Mouse (Mus musculus) right cerebral cortex, adult 18-20 months (tissue): ENCODE data around the gene Ifit2.
"Not testable (repeated sequence)": the region's sequence is repeated elsewhere in the genome, so short reads cannot be mapped to it uniquely, and the experiment has no call there.

Experiments
- DNase-seq: peaks from one replicate; pipeline ENCODE4 v3.0.0; 2022; ENCODE audit warnings: mixed read lengths

The Ifit2 gene

GRCm38 (mm10) chr19:34599250-34599649 is 48.8 kb downstream of the Ifit2 start:
- DNase-seq, result not testable (repeated sequence)

DNA sequence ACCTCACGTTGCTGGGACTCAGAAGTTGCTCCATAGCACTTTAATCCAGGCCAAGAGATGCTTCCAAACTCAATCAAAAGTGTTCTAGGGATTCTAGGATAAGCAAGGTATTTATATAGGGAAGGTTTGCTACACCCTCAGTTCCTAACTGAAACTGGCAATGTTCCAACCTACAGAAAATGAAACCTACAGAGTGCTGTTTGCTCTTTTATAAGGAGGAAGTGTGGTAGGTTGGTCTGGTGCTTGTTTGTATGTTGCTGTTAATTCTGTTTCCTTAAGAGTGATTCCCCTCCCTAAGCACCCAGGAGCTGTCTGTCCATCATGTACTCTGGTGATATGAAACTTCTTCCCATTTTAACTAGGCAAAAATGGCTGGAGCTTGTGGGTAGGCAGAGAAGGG is 51.4 kb downstream of the Ifit2 start, which contains the start of gene Ifit1bl1:
Gene Ifit1bl1, minus strand, starts transcription at position 69 of the 400 bp plus-strand sequence.
- not testable (repeated sequence) for DNase-seq

DNA sequence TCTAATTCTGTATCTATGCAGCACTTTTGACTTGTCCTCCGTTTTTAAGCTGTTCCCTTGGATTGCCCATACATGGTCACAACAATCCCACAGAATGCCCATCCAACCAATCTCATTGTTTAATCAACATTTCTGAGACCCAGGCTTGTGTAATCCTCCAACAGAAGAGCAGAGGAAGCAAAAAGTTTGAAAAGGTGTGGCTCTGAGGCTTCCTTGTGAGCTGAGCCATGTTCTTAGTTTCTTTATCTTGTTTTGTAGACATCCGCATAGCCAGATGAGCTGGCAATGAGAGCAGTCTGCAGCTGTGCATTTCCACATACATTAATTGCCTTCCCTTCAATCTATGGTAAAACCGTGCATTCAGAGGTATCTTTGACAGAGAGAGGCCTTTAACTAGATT is 55.0 kb downstream of the Ifit2 start:
- DNase-seq, result no peak

DNA sequence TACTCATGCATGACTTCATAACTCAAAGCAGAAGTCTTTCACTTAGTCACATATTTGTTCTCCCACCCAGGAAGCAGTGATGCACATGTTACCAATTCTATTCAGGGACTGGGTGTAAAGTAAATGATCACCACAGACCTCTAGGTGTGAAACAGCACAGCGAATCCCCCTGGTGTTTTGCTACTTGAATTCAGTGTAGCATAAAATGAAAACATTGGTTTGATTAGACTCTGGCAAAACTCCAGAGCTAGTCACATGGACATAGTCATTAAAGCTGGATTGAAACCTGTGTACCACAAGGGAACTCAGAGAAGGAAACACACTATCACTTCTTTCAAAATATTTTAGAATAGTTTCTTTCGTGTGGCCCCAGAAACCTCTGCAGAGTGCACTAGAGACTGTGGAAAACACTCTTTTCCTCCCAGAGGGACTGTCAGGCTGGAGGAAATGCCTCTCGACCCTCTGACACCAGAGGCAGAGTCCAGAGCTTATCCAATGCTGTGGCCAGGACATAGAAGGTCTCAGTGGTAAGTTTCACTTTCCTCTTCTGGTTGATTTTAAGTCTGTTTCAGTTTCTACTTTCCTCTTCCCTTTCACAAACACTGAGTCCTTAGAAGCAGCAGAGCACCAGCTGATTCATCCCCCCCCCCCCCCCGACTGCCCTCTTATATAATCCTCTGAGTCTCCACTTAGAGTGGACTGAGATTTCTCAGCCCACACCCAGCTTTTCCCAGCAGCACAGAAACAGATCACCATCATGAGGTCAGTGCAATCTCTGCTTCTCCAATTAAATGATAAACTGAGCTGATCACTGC is 57.0 kb downstream of the Ifit2 start, which contains the start of gene Ifit3b:
Gene Ifit3b, plus strand, starts transcription at position 734 of the 815 bp plus-strand sequence.
- peak; percentile 25 for DNase-seq

- not testable (repeated sequence) for DNase-seq
Measured at GRCm38 (mm10) chr19:34610118-34610517, 59.6 kb downstream of the Ifit2 start.

GRCm38 (mm10) chr19:34612243-34613001 is 61.9 kb downstream of the Ifit2 start:
- DNase-seq, result not testable (repeated sequence)

DNA sequence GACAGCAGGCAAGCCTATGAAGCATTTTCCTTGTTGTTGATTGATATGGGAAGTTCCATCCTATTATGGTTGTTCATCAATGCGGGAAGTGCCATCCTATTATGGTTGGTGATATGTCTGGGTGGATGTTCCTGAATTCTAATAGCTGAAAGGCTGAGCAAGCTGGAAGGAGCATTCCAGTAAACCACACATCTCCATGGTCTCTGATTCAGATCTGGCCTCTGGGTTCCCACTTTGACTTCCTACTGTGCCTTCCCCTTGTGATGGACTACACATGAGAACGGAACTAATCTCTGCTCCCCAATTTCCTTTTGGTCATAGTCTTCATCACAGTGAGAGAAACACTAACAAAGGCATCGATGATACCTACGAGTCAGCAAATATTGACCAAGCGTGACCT is 70.4 kb downstream of the Ifit2 start:
- DNase-seq, result no peak

- DNase-seq, result no peak
Measured at GRCm38 (mm10) chr19:34623781-34624180, 73.3 kb downstream of the Ifit2 start.

DNA sequence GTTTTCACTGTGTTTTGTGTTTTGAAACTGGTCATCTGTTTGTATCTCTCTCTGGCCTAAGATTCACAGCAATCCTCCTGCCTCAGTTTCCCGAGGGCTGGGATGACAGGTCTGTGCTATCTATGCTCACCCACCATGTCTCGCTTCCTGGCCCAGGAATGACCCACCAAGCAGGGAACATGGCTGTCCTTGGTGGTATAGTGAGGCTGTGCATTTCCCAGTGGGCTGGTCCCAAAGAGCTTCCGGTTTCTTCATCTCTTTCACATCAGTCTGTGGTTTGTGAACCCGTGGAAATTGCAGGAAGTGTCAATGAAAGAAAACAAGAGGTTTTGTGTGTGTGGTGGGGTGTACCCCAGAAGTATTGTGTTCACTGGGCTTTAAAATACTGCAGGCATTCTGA is 74.2 kb downstream of the Ifit2 start:
- no peak for DNase-seq
